Mouse (Mus musculus) mouse embryonic stem cell (cell line): ENCODE measurements around the gene Dedd2.

Source experiments
- in situ Hi-C, 2 experiments: fragments of 300-500 bp; cut with MboI; formaldehyde crosslinking; loops; 1 replicate in 1 of 2; 3 replicates in 1 of 2; pipeline ENCODE4 v1.14.3; 2019 to 2020; ENCODE audit warnings: low sequenced_read_pairs in 2 of 2, low pct_unique_long_range_greater_than_20kb in 1 of 2, mixed read lengths in 1 of 2; ENCODE audit not compliant: unreplicated experiment in 1 of 2

Dedd2 gene

DNA sequence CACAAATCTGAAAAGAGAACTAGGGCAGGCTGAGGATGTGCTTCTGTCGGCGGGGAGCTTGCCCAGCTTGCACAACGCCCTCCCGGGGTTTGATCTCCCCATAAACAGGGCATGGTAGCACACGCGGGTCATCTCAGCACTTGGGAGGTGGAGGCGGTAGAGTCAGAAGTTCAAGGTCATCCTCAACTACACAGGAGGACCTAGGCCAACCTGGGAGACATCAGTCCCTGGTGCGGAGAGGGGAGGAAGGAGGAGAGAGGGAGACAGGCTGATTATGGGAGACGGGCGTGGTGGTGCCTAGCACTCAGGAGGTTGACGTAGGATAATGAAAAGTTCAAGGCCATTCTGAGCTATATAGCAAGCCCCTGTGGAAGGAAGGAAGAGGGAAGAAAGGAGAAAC is 29.6 kb downstream of the Dedd2 start:
- in situ Hi-C loops, result no loop called here

DNA sequence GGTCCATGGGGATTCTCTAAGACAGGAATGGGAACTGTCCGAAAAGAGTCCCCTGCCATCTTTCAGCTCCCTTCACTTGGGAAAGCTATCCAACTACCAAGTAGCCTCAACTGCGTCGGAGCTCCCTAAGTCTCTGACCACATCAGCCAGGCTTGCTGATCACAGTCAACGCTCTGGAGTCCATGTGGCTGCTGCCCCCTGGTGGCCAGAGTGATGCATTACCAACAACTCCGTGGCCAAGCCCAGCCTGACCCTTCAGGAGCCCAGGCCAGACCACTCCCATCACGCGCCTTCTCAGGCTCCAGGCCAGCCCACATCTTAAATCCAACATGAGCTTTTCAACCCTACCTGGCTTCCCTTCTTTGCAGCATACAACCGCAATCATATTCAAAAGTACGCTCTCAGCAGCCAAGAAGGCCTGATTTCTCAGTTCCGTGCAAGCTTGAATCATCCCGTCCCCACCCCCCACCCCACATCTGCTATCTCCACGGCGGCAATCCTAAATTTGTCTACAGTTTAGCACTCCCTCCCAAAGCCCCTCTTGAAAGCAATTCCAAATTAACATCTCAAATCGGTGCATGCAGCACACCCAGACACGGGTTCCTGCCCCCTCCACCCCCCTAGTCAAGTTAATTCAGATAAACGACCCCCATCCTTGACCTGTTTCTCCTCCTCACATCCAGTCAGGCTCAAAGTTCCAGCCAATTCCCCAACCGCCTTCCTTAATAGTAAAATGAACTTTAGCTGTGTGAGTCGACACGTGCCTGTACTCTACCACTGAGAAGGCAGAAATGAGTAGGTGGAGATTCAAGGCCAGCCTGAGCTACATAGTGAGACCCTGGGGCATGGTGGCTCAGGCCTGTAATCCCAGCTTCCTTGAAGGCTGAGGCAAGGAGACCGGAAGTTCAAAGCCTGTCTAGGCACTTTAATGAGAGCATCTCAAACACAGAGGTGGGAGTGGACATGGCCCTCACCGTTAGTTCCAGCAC is 32.5 kb downstream of the Dedd2 start:
- in situ Hi-C loops, result loop anchor here in 1 of 2 experiments (10.0 kb wide), 1 partner anchor 53 kb away; no protein-coding TSS in a partner anchor

- in situ Hi-C loops, result loop anchor here (5.0 to 10.0 kb wide), 2 partner anchors 49 to 57 kb away; no protein-coding TSS in a partner anchor
Measured at GRCm38 (mm10) chr7:25184091-25184490, 36.3 kb downstream of the Dedd2 start.

GRCm38 (mm10) chr7:25181814-25182213 is 38.6 kb downstream of the Dedd2 start:
- in situ Hi-C loops, result loop anchor here (5.0 to 10.0 kb wide), 2 partner anchors 47 to 55 kb away; no protein-coding TSS in a partner anchor

DNA sequence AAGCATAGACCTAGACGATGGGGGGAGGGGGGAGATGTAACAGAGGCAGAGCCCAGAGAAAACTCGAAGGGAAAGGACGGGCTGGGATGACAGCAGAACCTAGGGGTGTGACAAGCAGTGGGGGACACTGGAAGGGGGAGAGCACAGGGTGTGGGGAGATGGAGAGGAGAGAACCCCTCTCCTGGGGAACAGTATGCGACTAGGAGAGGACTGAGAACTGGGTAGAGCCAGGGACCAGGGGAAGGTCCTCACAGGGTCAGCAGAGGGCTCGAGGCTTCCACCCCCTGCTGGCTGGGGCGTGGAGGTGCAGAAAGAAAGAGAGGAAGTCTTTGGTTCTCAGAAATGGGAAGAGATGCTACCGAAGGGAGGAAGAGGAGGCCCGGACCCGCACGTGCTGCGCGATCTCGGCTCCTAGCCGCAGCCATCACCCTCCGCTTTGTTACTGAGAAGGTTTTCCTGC is 39.1 kb downstream of the Dedd2 start:
- in situ Hi-C loops, result loop anchor here (5.0 to 10.0 kb wide), 2 partner anchors 47 to 54 kb away; no protein-coding TSS in a partner anchor

- in situ Hi-C loops, result loop anchor here (5.0 to 10.0 kb wide), 2 partner anchors 46 to 53 kb away; no protein-coding TSS in a partner anchor
Measured at GRCm38 (mm10) chr7:25180512-25180911, 39.9 kb downstream of the Dedd2 start.

- in situ Hi-C loops, result loop anchor here (5.0 to 10.0 kb wide), 2 partner anchors 45 to 52 kb away; no protein-coding TSS in a partner anchor
Measured at GRCm38 (mm10) chr7:25179606-25180161, 40.7 kb downstream of the Dedd2 start, which contains the start of gene Pou2f2. TSS of gene Pou2f2 (minus strand) at chr7:25179726.

GRCm38 (mm10) chr7:25178787-25179605 is 41.4 kb downstream of the Dedd2 start:
- in situ Hi-C loops, result no loop called here

GRCm38 (mm10) chr7:25178317-25178716 is 42.1 kb downstream of the Dedd2 start:
- in situ Hi-C loops, result no loop called here

- in situ Hi-C loops, result no loop called here
Measured at GRCm38 (mm10) chr7:25174343-25174742, 46.1 kb downstream of the Dedd2 start.

- in situ Hi-C loops, result no loop called here
Measured at GRCm38 (mm10) chr7:25172669-25173068, 47.7 kb downstream of the Dedd2 start.

GRCm38 (mm10) chr7:25170583-25170982 is 49.8 kb downstream of the Dedd2 start:
- in situ Hi-C loops, result no loop called here

GRCm38 (mm10) chr7:25166106-25166505 is 54.3 kb downstream of the Dedd2 start:
- in situ Hi-C loops, result no loop called here

GRCm38 (mm10) chr7:25156158-25156648 is 64.2 kb downstream of the Dedd2 start:
- in situ Hi-C loops, result no loop called here

DNA sequence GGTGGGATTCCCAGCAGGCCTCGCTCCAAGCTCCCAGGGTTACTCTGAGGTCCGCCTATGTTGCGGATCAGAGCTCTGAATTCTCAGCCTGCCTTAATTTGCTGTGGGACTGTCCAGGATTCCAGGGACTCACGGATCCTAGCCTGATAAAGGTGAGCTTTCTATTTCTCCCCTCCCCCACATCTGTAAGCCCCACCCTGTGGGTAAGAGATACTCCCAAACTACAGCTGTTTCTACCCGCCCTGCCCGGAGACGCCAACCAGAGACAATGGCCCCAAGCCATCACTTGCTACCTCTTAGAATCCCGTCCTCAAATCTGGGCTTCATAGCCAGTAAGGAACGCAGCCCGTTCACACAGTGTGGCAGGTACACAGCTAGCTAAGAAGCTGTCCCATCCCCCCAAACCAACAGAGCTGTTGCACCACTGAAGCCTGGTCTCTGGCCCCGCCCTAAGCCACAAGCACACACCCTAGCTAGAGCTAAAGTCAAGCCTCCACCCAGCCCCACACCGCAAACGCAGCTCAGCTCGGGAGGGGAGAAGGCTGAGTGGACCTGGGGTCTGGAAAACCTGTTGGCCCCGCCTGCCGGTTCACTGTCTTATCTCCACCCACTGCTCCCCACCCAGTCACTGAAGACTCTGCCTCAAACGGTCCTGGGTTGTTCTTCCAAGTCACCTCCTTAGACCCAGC is 64.8 kb downstream of the Dedd2 start:
- in situ Hi-C loops, result no loop called here

- in situ Hi-C loops, result no loop called here
Measured at GRCm38 (mm10) chr7:25154648-25155047, 65.8 kb downstream of the Dedd2 start.

DNA sequence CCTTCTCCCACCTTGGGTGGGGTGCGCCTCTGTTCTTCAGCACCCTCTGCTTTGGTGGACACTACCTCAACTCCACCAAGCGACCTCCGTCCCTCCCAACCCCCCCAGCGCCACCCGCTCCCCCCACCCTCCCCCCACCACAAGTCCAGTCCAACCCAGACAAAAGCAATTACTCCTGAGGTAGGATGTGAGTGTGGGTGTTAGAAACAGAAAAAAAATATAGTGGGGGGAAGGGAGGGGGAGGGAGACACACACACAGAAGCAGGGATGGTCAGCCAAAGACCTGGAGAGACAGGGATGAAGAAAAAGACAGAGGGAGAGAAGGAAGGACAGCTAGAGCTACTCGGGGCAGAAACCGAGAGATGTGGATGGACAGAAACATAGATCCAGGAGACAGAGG is 66.6 kb downstream of the Dedd2 start:
- in situ Hi-C loops, result no loop called here
